Comparison of ENCODE assay signal across 33 mouse cellular contexts in genomic region chrX:59243752-59244151, GRCm38 (mm10).
A peak's percentile ranks its signal among the peaks of the same experiment; 100 is the strongest.
DNase-seq lines count a peak whose midpoint lies in the region; ATAC-seq and TF ChIP-seq lines count a peak whose summit lies in the region.
"Had no signal": no experiment of that assay in that cellular context is flagged by ENCODE, and none has a peak within 500 bp of the region (broad histone marks: within the 10 kb centered on the region; RNA-seq: fewer than 3 reads in every experiment).

No protein-coding gene starts in this region.

- no peaks in the 10 kb centered on the region for H3K36me3 ChIP-seq in forebrain, postnatal 0 days (ENCODE audit: insufficient read depth)
- H3K36me3 ChIP-seq in forebrain, embryonic 12.5 days (replicated peaks), result no peaks in the 10 kb centered on the region
- no peaks in the 10 kb centered on the region for H3K36me3 ChIP-seq in heart, embryonic 13.5 days
- H3K36me3 ChIP-seq in hindbrain, postnatal 0 days (ENCODE audit: insufficient read depth, low read length), result no peaks in the 10 kb centered on the region
- no peaks in the 10 kb centered on the region for H3K36me3 ChIP-seq in hindbrain, embryonic 14.5 days (replicated peaks; ENCODE audit: control insufficient read depth, insufficient read depth)
- H3K36me3 ChIP-seq: embryonic facial prominence, embryonic 12.5 days; forebrain, embryonic 15.5 days; G1E; hindbrain, embryonic 10.5 days; intestine, embryonic 15.5 days; neural tube, embryonic 12.5 days had no signal

- no peaks in the 10 kb centered on the region for H3K27me3 ChIP-seq in forebrain, postnatal 0 days (ENCODE audit: insufficient read depth, low read length)
- H3K27me3 ChIP-seq in forebrain, embryonic 12.5 days, result no peaks in the 10 kb centered on the region
- H3K27me3 ChIP-seq in heart, embryonic 13.5 days (replicated peaks), result no peaks in the 10 kb centered on the region
- no peaks in the 10 kb centered on the region for H3K27me3 ChIP-seq in hindbrain, postnatal 0 days (ENCODE audit: insufficient read depth, low read length)
- H3K27me3 ChIP-seq in hindbrain, embryonic 14.5 days (ENCODE audit: control insufficient read depth, insufficient read depth, low read length), result no peaks in the 10 kb centered on the region
- H3K27me3 ChIP-seq: embryonic facial prominence, embryonic 12.5 days; forebrain, embryonic 15.5 days; intestine, embryonic 15.5 days; neural tube, embryonic 12.5 days had no signal

- WGBS in forebrain, postnatal 0 days, result 71% methylated on average over 3 of the region's 3 CpGs
- 79% methylated on average over 3 of the region's 3 CpGs for WGBS in forebrain, embryonic 12.5 days
- 35% methylated on average over 3 of the region's 3 CpGs for WGBS in heart, embryonic 13.5 days
- 73% methylated on average over 3 of the region's 3 CpGs for WGBS in hindbrain, postnatal 0 days
- 80% methylated on average over 3 of the region's 3 CpGs for WGBS in hindbrain, embryonic 14.5 days

- TF ChIP-seq CTCF in forebrain, postnatal 0 days (IDR thresholded peaks at IDR 0.05; ENCODE audit: low read depth), result 0 out of 2 replicates have a peak, but pooled peaks have one; percentile 4
- TF ChIP-seq CTCF in hindbrain, postnatal 0 days (IDR thresholded peaks at IDR 0.05; ENCODE audit: low read depth), result no peak

- no peak overlapping the region for H3K9ac ChIP-seq in forebrain, postnatal 0 days
- H3K9ac ChIP-seq in forebrain, embryonic 12.5 days, result no peak overlapping the region
- H3K9ac ChIP-seq in heart, embryonic 13.5 days, result no peak overlapping the region
- no peak overlapping the region for H3K9ac ChIP-seq in hindbrain, postnatal 0 days (replicated peaks; ENCODE audit: low read length)
- no peak overlapping the region for H3K9ac ChIP-seq in hindbrain, embryonic 14.5 days
- H3K9ac ChIP-seq: embryonic facial prominence, embryonic 12.5 days; forebrain, embryonic 15.5 days; intestine, embryonic 15.5 days; liver, embryonic 14.5 days; neural tube, embryonic 12.5 days had no signal

- no peaks in the 10 kb centered on the region for H3K4me1 ChIP-seq in forebrain, postnatal 0 days (ENCODE audit: insufficient read depth)
- no peaks in the 10 kb centered on the region; the same call in 1 of the 2 replicates for H3K4me1 ChIP-seq in forebrain, embryonic 12.5 days
- H3K4me1 ChIP-seq in heart, embryonic 13.5 days, result 0 out of 2 replicates have a peak, but pooled peaks cover 10% of the 10 kb centered on the region
- no peaks in the 10 kb centered on the region for H3K4me1 ChIP-seq in hindbrain, postnatal 0 days (ENCODE audit: insufficient read depth, low read length)
- H3K4me1 ChIP-seq in hindbrain, embryonic 14.5 days (replicated peaks; ENCODE audit: control insufficient read depth, insufficient read depth, low read length), result no peaks in the 10 kb centered on the region
- H3K4me1 ChIP-seq: embryonic facial prominence, embryonic 12.5 days; forebrain, embryonic 15.5 days; hindbrain, embryonic 10.5 days; intestine, embryonic 15.5 days; neural tube, embryonic 12.5 days had no signal

- no peak overlapping the region for H3K4me2 ChIP-seq in forebrain, postnatal 0 days (ENCODE audit: low read depth)
- no peak overlapping the region for H3K4me2 ChIP-seq in forebrain, embryonic 12.5 days
- H3K4me2 ChIP-seq in heart, embryonic 13.5 days, result peak overlapping the region; percentile 9; the same call in 1 of the 2 replicates
- H3K4me2 ChIP-seq in hindbrain, postnatal 0 days (ENCODE audit: low read depth, low read length), result no peak overlapping the region
- H3K4me2 ChIP-seq in hindbrain, embryonic 14.5 days (replicated peaks), result no peak overlapping the region
- H3K4me2 ChIP-seq: embryonic facial prominence, embryonic 12.5 days; forebrain, embryonic 15.5 days; intestine, embryonic 15.5 days; neural tube, embryonic 12.5 days had no signal

- no peak for DNase-seq in forebrain, postnatal 0 days
- no peak for DNase-seq in heart, adult 11 months
- peak; percentile 7 for DNase-seq in hindbrain, postnatal 0 days (ENCODE audit: low spot score)
- DNase-seq in hindbrain, embryonic 14.5 days (ENCODE audit: low spot score), result no peak
- DNase-seq in brain, adult 2 months (ENCODE audit: low read depth, low spot score), result peak; percentile 19
- DNase-seq: adrenal gland, adult 8-10 months; cerebellum, adult 11-12 months; cerebellum, adult 9-11 months; embryo, embryonic 11 days; gastrocnemius, postnatal 14 days; kidney, adult 2 months; kidney, postnatal 36 days; liver; lung, adult 2 months; lung, postnatal 10 days; right cerebral cortex, adult 18-20 months; thymus, adult 2 months; thymus, postnatal 36 days had no signal

- no peak for ATAC-seq in forebrain, postnatal 0 days
- ATAC-seq in forebrain, embryonic 12.5 days (ENCODE audit: low FRiP score), result no peak
- no peak for ATAC-seq in heart, embryonic 13.5 days (ENCODE audit: extremely low read depth, insufficient number of reproducible peaks, low FRiP score, low TSS enrichment)
- ATAC-seq in hindbrain, postnatal 0 days, result no peak
- ATAC-seq in hindbrain, embryonic 14.5 days (ENCODE audit: low FRiP score), result no peak
- ATAC-seq in cerebellum, adult (ENCODE audit: insufficient number of reproducible peaks, low FRiP score, low TSS enrichment), result no peak
- ATAC-seq: forebrain, embryonic 15.5 days; hindbrain, embryonic 16.5 days; intestine, embryonic 15.5 days; midbrain, embryonic 16.5 days had no signal

- no peak overlapping the region for H3K27ac ChIP-seq in forebrain, postnatal 0 days (ENCODE audit: low read depth, low read length)
- H3K27ac ChIP-seq in forebrain, embryonic 12.5 days, result no peak overlapping the region
- peak overlapping the region; percentile 69 for H3K27ac ChIP-seq in heart, embryonic 13.5 days (replicated peaks)
- H3K27ac ChIP-seq in hindbrain, postnatal 0 days, result no peak overlapping the region
- no peak overlapping the region for H3K27ac ChIP-seq in hindbrain, embryonic 14.5 days
- H3K27ac ChIP-seq: embryonic facial prominence, embryonic 12.5 days; forebrain, embryonic 15.5 days; hindbrain, embryonic 10.5 days; intestine, embryonic 15.5 days; layer of hippocampus, adult 2 months; liver, embryonic 14.5 days; macrophage; neural tube, embryonic 12.5 days had no signal

- no peaks in the 10 kb centered on the region for H3K9me3 ChIP-seq in forebrain, postnatal 0 days (ENCODE audit: low read length)
- no peaks in the 10 kb centered on the region for H3K9me3 ChIP-seq in forebrain, embryonic 12.5 days
- no peaks in the 10 kb centered on the region for H3K9me3 ChIP-seq in heart, embryonic 13.5 days
- H3K9me3 ChIP-seq in hindbrain, postnatal 0 days (ENCODE audit: low read length), result no peaks in the 10 kb centered on the region
- no peaks in the 10 kb centered on the region for H3K9me3 ChIP-seq in hindbrain, embryonic 14.5 days (ENCODE audit: control insufficient read depth, low read length)
- H3K9me3 ChIP-seq: embryonic facial prominence, embryonic 12.5 days; forebrain, embryonic 15.5 days; G1E; hindbrain, embryonic 10.5 days; intestine, embryonic 15.5 days; neural tube, embryonic 12.5 days had no signal

- H3K4me3 ChIP-seq in forebrain, postnatal 0 days (ENCODE audit: low read depth, low read length), result no peak overlapping the region
- H3K4me3 ChIP-seq in forebrain, embryonic 12.5 days (replicated peaks), result no peak overlapping the region
- H3K4me3 ChIP-seq in heart, embryonic 13.5 days, result no peak overlapping the region
- no peak overlapping the region for H3K4me3 ChIP-seq in hindbrain, postnatal 0 days (ENCODE audit: low read length)
- no peak overlapping the region for H3K4me3 ChIP-seq in hindbrain, embryonic 14.5 days (replicated peaks; ENCODE audit: low read length)
- H3K4me3 ChIP-seq: embryonic facial prominence, embryonic 12.5 days; forebrain, embryonic 15.5 days; hindbrain, embryonic 10.5 days; intestine, embryonic 15.5 days; layer of hippocampus, adult 2 months; myocyte; neural tube, embryonic 12.5 days had no signal

Comparison
In these comparisons a context has a peak if more than half of its experiments do, and no peak if none do; other contexts are left out.
1. DNase-seq: peak in hindbrain, postnatal 0 days (single experiment) and brain, adult 2 months (single experiment); none in forebrain, postnatal 0 days (single experiment), heart, adult 11 months (single experiment) and hindbrain, embryonic 14.5 days (single experiment).